Mouse (Mus musculus) gastrocnemius, postnatal 4 days (tissue): ENCODE results near the gene Sars2. TPM values are rescaled to one million over a fixed set of nuclear protein-coding genes. Genes with fewer than 3 reads are reported as not detected.
"Not testable (repeated sequence)": the region's sequence is repeated elsewhere in the genome, so short reads cannot be mapped to it uniquely, and the experiment has no call there.

Source experiments
- DNase-seq, 2 experiments: peaks; one replicate each; pipeline ENCODE4 v3.0.0; 2021 to 2022; ENCODE audit warnings: low spot score in 2 of 2, mixed read lengths in 2 of 2
- long read RNA-seq, 2 experiments: library from polyadenylated mRNA; stranded (forward); transcript quantifications; one replicate each; pipeline ENCODE4 v2.0.0; 2021
- total RNA-seq, 2 experiments: library from RNA; stranded (reverse); gene quantifications; 2 replicates each; pipeline ENCODE4 v1.2.3; 2021

Gene Sars2
- 10 to 100 TPM; 16.2 to 19.5 TPM for total RNA-seq
- long read RNA-seq, experiment 1, transcript Sars2-201 (16 exons, 1,868 nt): major isoform, 32 of 40 reads
- long read RNA-seq, experiment 1, partial matches to known transcripts: 2 of 40 reads
- long read RNA-seq, experiment 1, other reads (novel, unspliced or antisense): 6 of 40 reads
- long read RNA-seq, experiment 2, transcript Sars2-201 (16 exons, 1,868 nt): major isoform, 24 of 35 reads
- long read RNA-seq, experiment 2, partial matches to known transcripts: 7 of 35 reads
- long read RNA-seq, experiment 2, other reads (novel, unspliced or antisense): 4 of 35 reads

- peak; percentile 91 to 92 for DNase-seq
Observed at GRCm38 (mm10) chr7:28741709-28742438, at the start of gene Sars2, which contains the start of gene Mrps12. TSS of gene Sars2 (plus strand) at chr7:28741992. TSS of gene Mrps12 (minus strand) at chr7:28741820.

GRCm38 (mm10) chr7:28692545-28693320 is 49.1 kb upstream of the Sars2 start, which contains the start of gene Fbxo27:
TSS of gene Fbxo27 (plus strand) at chr7:28692849.
- peak in 1 of 2 experiments; percentile 32 for DNase-seq

GRCm38 (mm10) chr7:28693321-28693966 is 48.3 kb upstream of the Sars2 start:
- DNase-seq: peak in 1 of 2 experiments; percentile 39

GRCm38 (mm10) chr7:28694423-28694822 is 47.4 kb upstream of the Sars2 start:
- DNase-seq: no peak

- DNase-seq: no peak
Observed at GRCm38 (mm10) chr7:28694966-28695511, 46.8 kb upstream of the Sars2 start.

- no peak for DNase-seq
Observed at GRCm38 (mm10) chr7:28697277-28697676, 44.5 kb upstream of the Sars2 start.

- no peak for DNase-seq
Observed at GRCm38 (mm10) chr7:28700269-28700668, 41.5 kb upstream of the Sars2 start.

- not testable (repeated sequence) for DNase-seq
Observed at GRCm38 (mm10) chr7:28701306-28701705, 40.5 kb upstream of the Sars2 start.

- no peak for DNase-seq
Observed at GRCm38 (mm10) chr7:28702601-28703143, 39.1 kb upstream of the Sars2 start.

- no peak for DNase-seq
Observed at GRCm38 (mm10) chr7:28709454-28709853, 32.3 kb upstream of the Sars2 start.

- no peak for DNase-seq
Observed at GRCm38 (mm10) chr7:28710962-28711361, 30.8 kb upstream of the Sars2 start.

- DNase-seq: no peak
Observed at GRCm38 (mm10) chr7:28714667-28715066, 27.1 kb upstream of the Sars2 start.

- no peak for DNase-seq
Observed at GRCm38 (mm10) chr7:28715598-28715997, 26.2 kb upstream of the Sars2 start.

GRCm38 (mm10) chr7:28716590-28717281 is 25.1 kb upstream of the Sars2 start, which contains the start of gene Fbxo17:
TSS of gene Fbxo17 (plus strand) at chr7:28716804.
- DNase-seq: peak; percentile 54 to 74

GRCm38 (mm10) chr7:28717726-28718125 is 24.1 kb upstream of the Sars2 start:
- DNase-seq: no peak

GRCm38 (mm10) chr7:28719159-28719558 is 22.6 kb upstream of the Sars2 start:
- DNase-seq: no peak

- no peak for DNase-seq
Observed at GRCm38 (mm10) chr7:28719650-28720049, 22.1 kb upstream of the Sars2 start.

- no peak for DNase-seq
Observed at GRCm38 (mm10) chr7:28720753-28721537, 20.8 kb upstream of the Sars2 start.

GRCm38 (mm10) chr7:28722079-28722478 is 19.7 kb upstream of the Sars2 start:
- no peak for DNase-seq
